Mouse (Mus musculus): ENCODE measurements around the gene Slc38a7.
"Not testable (repeated sequence)": the region's sequence is repeated elsewhere in the genome, so short reads cannot be mapped to it uniquely, and the experiment has no call there.

The Slc38a7 gene

GRCm38 (mm10) chr8:95806461-95807191 lies 46.7 kb downstream of the Slc38a7 start:
- H3K36me3 ChIP-seq (ENCODE audit: control insufficient read depth, insufficient read depth, low read length, poor library complexity, severe bottlenecking) = no peaks in the 10 kb centered on the region
- H3K27me3 ChIP-seq (ENCODE audit: control insufficient read depth, insufficient read depth, low read length, poor library complexity, severe bottlenecking) = no peaks in the 10 kb centered on the region
- peak; percentile 36 for DNase-seq (ENCODE audit: low read depth, low spot score)

- DNase-seq (ENCODE audit: low read depth, low spot score) = no peak
- Histone ChIP-seq H3K36me3 (ENCODE audit: control insufficient read depth, insufficient read depth, low read length, poor library complexity, severe bottlenecking) (0 out of 2 replicates have a peak, but pooled peaks cover 2% of the 10 kb centered on the region), H3K27me3 (ENCODE audit: control insufficient read depth, insufficient read depth, low read length, poor library complexity, severe bottlenecking) (no peaks in the 10 kb centered on the region)
Observed at GRCm38 (mm10) chr8:95805482-95805881, 47.9 kb downstream of the Slc38a7 start.

- no peaks in the 10 kb centered on the region for H3K27me3 ChIP-seq (ENCODE audit: control insufficient read depth, insufficient read depth, low read length, poor library complexity, severe bottlenecking)
- DNase-seq (ENCODE audit: low read depth, low spot score) = no peak
- H3K36me3 ChIP-seq (ENCODE audit: control insufficient read depth, insufficient read depth, low read length, poor library complexity, severe bottlenecking) = peaks cover 3% of the 10 kb centered on the region; the same call in 1 of the 2 replicates
Observed at GRCm38 (mm10) chr8:95802231-95802630, 51.1 kb downstream of the Slc38a7 start.

- peaks cover 3% of the 10 kb centered on the region; the same call in 1 of the 2 replicates for H3K36me3 ChIP-seq (ENCODE audit: control insufficient read depth, insufficient read depth, low read length, poor library complexity, severe bottlenecking)
- no peaks in the 10 kb centered on the region for H3K27me3 ChIP-seq (ENCODE audit: control insufficient read depth, insufficient read depth, low read length, poor library complexity, severe bottlenecking)
- DNase-seq (ENCODE audit: low read depth, low spot score) = no peak
Observed at GRCm38 (mm10) chr8:95801476-95802064, 51.8 kb downstream of the Slc38a7 start.

- peaks cover 3% of the 10 kb centered on the region; the same call in 1 of the 2 replicates for H3K36me3 ChIP-seq (ENCODE audit: control insufficient read depth, insufficient read depth, low read length, poor library complexity, severe bottlenecking)
- H3K27me3 ChIP-seq (ENCODE audit: control insufficient read depth, insufficient read depth, low read length, poor library complexity, severe bottlenecking) = no peaks in the 10 kb centered on the region
- no peak for DNase-seq (ENCODE audit: low read depth, low spot score)
Observed at GRCm38 (mm10) chr8:95800353-95800752, 53.0 kb downstream of the Slc38a7 start.

GRCm38 (mm10) chr8:95799891-95800290 lies 53.4 kb downstream of the Slc38a7 start:
- peaks cover 3% of the 10 kb centered on the region; the same call in 1 of the 2 replicates for H3K36me3 ChIP-seq (ENCODE audit: control insufficient read depth, insufficient read depth, low read length, poor library complexity, severe bottlenecking)
- no peak for DNase-seq (ENCODE audit: low read depth, low spot score)
- no peaks in the 10 kb centered on the region for H3K27me3 ChIP-seq (ENCODE audit: control insufficient read depth, insufficient read depth, low read length, poor library complexity, severe bottlenecking)

GRCm38 (mm10) chr8:95799117-95799516 lies 54.2 kb downstream of the Slc38a7 start:
- no peak for DNase-seq (ENCODE audit: low read depth, low spot score)
- no peaks in the 10 kb centered on the region for H3K27me3 ChIP-seq (ENCODE audit: control insufficient read depth, insufficient read depth, low read length, poor library complexity, severe bottlenecking)

GRCm38 (mm10) chr8:95795333-95796061 lies 57.8 kb downstream of the Slc38a7 start:
- not testable (repeated sequence) for DNase-seq (ENCODE audit: low read depth, low spot score); H3K27me3 ChIP-seq (ENCODE audit: control insufficient read depth, insufficient read depth, low read length, poor library complexity, severe bottlenecking); H3K36me3 ChIP-seq (ENCODE audit: control insufficient read depth, insufficient read depth, low read length, poor library complexity, severe bottlenecking)

More at GRCm38 (mm10) chr8:95799117-95799516, 54.2 kb downstream of the Slc38a7 start:
- peaks cover 3% of the 10 kb centered on the region; the same call in 1 of the 2 replicates for H3K36me3 ChIP-seq (ENCODE audit: control insufficient read depth, insufficient read depth, low read length, poor library complexity, severe bottlenecking)

Measured in splenic B cell, adult 2 months (primary cell).